Comparison of ENCODE assay signal across 8 mouse cellular contexts in genomic region chr1:92699048-92699447, GRCm38 (mm10). TPM values are rescaled to one million over a fixed set of nuclear protein-coding genes. Genes with fewer than 3 reads are reported as not detected.
A peak's percentile ranks its signal among the peaks of the same experiment; 100 is the strongest.
DNase-seq lines count a peak whose midpoint lies in the region; ATAC-seq and TF ChIP-seq lines count a peak whose summit lies in the region.

No protein-coding gene starts in this region.

- H3K9ac ChIP-seq in embryonic facial prominence, embryonic 13.5 days = peak overlapping the region; percentile 46
- no peak overlapping the region for H3K9ac ChIP-seq in lung, embryonic 14.5 days
- no peak overlapping the region for H3K9ac ChIP-seq in neural tube, embryonic 14.5 days (replicated peaks; ENCODE audit: low read depth, low read length)

- H3K4me2 ChIP-seq in embryonic facial prominence, embryonic 13.5 days = peak overlapping the region; percentile 31
- no peak overlapping the region for H3K4me2 ChIP-seq in lung, embryonic 14.5 days
- no peak overlapping the region for H3K4me2 ChIP-seq in neural tube, embryonic 14.5 days (ENCODE audit: low read depth, low read length)

- peak; percentile 72 for DNase-seq in right cerebral cortex, adult 18-20 months
- no peak for DNase-seq in right cerebral cortex, postnatal 25 days
- DNase-seq in heart, adult 8-10 months (ENCODE audit: low spot score) = peak; percentile 68
- DNase-seq in kidney, postnatal 36 days = peak; percentile 8 to 19
- peak; percentile 78 for DNase-seq in lung, embryonic 14.5 days
- no peak for DNase-seq in T-cell, adult 2 months (ENCODE audit: low spot score)

- ATAC-seq in embryonic facial prominence, embryonic 13.5 days (ENCODE audit: insufficient number of reproducible peaks, insufficient read depth, low FRiP score, low TSS enrichment, low read depth) = peak; percentile 84; the same call in 1 of the 2 replicates
- ATAC-seq in lung, embryonic 14.5 days (ENCODE audit: insufficient read depth) = peak; percentile 79
- ATAC-seq in neural tube, embryonic 14.5 days (ENCODE audit: low read depth) = peak; percentile 62; the same call in 1 of the 2 replicates

- peaks cover 28% of the 10 kb centered on the region for H3K4me1 ChIP-seq in embryonic facial prominence, embryonic 13.5 days
- H3K4me1 ChIP-seq in lung, embryonic 14.5 days (ENCODE audit: insufficient read depth) = peaks cover 6% of the 10 kb centered on the region; the same call in 1 of the 2 replicates
- H3K4me1 ChIP-seq in neural tube, embryonic 14.5 days (ENCODE audit: control insufficient read depth, insufficient read depth, low read length) = peaks cover 6% of the 10 kb centered on the region; the same call in 1 of the 2 replicates

- TF ChIP-seq CTCF in lung, embryonic 14.5 days (IDR thresholded peaks at IDR 0.05; ENCODE audit: low read depth) = no peak

- 5% methylated on average over 9 of the region's 9 CpGs for WGBS in embryonic facial prominence, embryonic 13.5 days
- WGBS in lung, embryonic 14.5 days = 4% methylated on average over 9 of the region's 9 CpGs
- 1% methylated on average over 9 of the region's 9 CpGs for WGBS in neural tube, embryonic 14.5 days

- no peaks in the 10 kb centered on the region for H3K9me3 ChIP-seq in embryonic facial prominence, embryonic 13.5 days
- H3K9me3 ChIP-seq in lung, embryonic 14.5 days (ENCODE audit: low read depth, low read length) = no peaks in the 10 kb centered on the region
- no peaks in the 10 kb centered on the region for H3K9me3 ChIP-seq in neural tube, embryonic 14.5 days (ENCODE audit: control insufficient read depth, low read length)

- H3K4me3 ChIP-seq in embryonic facial prominence, embryonic 13.5 days = no peak overlapping the region
- H3K4me3 ChIP-seq in lung, embryonic 14.5 days (ENCODE audit: low read depth, low read length) = no peak overlapping the region
- no peak overlapping the region for H3K4me3 ChIP-seq in neural tube, embryonic 14.5 days (ENCODE audit: low read depth, low read length)

- H3K27me3 ChIP-seq in embryonic facial prominence, embryonic 13.5 days = peaks cover 6% of the 10 kb centered on the region; the same call in 1 of the 2 replicates
- no peaks in the 10 kb centered on the region for H3K27me3 ChIP-seq in lung, embryonic 14.5 days (ENCODE audit: insufficient read depth, low read length)
- H3K27me3 ChIP-seq in neural tube, embryonic 14.5 days (ENCODE audit: control insufficient read depth, insufficient read depth, low read length) = no peaks in the 10 kb centered on the region

- H3K36me3 ChIP-seq in embryonic facial prominence, embryonic 13.5 days = no peaks in the 10 kb centered on the region
- H3K36me3 ChIP-seq in lung, embryonic 14.5 days (ENCODE audit: insufficient read depth) = no peaks in the 10 kb centered on the region
- H3K36me3 ChIP-seq in neural tube, embryonic 14.5 days (ENCODE audit: control insufficient read depth, insufficient read depth, low read length) = no peaks in the 10 kb centered on the region

- H3K27ac ChIP-seq in embryonic facial prominence, embryonic 13.5 days = no peak overlapping the region
- no peak overlapping the region for H3K27ac ChIP-seq in lung, embryonic 14.5 days (ENCODE audit: low read depth)
- H3K27ac ChIP-seq in neural tube, embryonic 14.5 days (ENCODE audit: low read depth, low read length) = no peak overlapping the region

RNA-seq across cellular contexts. Expression of gene Otos, which starts 50.4 kb away (rescaled TPM):
- not detected in 2 replicates for polyA plus RNA-seq in embryonic facial prominence, embryonic 13.5 days (2015; fragmentation: Nextera tagmentation; extraction: Ambion mirVana)
- total RNA-seq in heart, adult 8-10 months (2022) = not detected
- polyA plus RNA-seq in lung, embryonic 14.5 days (2014; fragmentation: Nextera tagmentation; extraction: Ambion mirVana) = not detected in 2 replicates
- polyA plus RNA-seq in neural tube, embryonic 14.5 days (2014; fragmentation: Nextera tagmentation; extraction: Ambion mirVana) = 0.21 TPM in 1 of 2 replicates, not detected in the other

RNA-seq across cellular contexts. Expression of gene Cops9, which starts 57.3 kb away (rescaled TPM):
- 391 and 404 TPM in 2 replicates for polyA plus RNA-seq in embryonic facial prominence, embryonic 13.5 days (2015; fragmentation: Nextera tagmentation; extraction: Ambion mirVana)
- total RNA-seq in heart, adult 8-10 months (2022) = 100 to 1,000 TPM; 218 to 255 (median 237) TPM
- polyA plus RNA-seq in lung, embryonic 14.5 days (2014; fragmentation: Nextera tagmentation; extraction: Ambion mirVana) = 391 and 414 TPM in 2 replicates
- 560 and 641 TPM in 2 replicates for polyA plus RNA-seq in neural tube, embryonic 14.5 days (2014; fragmentation: Nextera tagmentation; extraction: Ambion mirVana)

Comparison
In these comparisons a context has a peak if more than half of its experiments do, and no peak if none do; other contexts are left out.
1. DNase-seq: peak in right cerebral cortex, adult 18-20 months (single experiment), heart, adult 8-10 months (single experiment), kidney, postnatal 36 days (2 of 2) and lung, embryonic 14.5 days (single experiment); none in right cerebral cortex, postnatal 25 days (single experiment) and T-cell, adult 2 months (single experiment).
2. Peak in every context shown above with its lines, with median percentiles within 50 percentile points of each other: ATAC-seq.